Mouse (Mus musculus) thymus, postnatal 36 days (tissue): Measurements from ENCODE around the gene Tmem163.
A peak's percentile ranks its signal among the peaks of the same experiment; 100 is the strongest.

Experiments
- DNase-seq, 2 experiments: peaks; one replicate each; pipeline ENCODE4 v3.0.0; 2022; ENCODE audit warnings: mixed read lengths in 2 of 2

Tmem163 gene

DNA sequence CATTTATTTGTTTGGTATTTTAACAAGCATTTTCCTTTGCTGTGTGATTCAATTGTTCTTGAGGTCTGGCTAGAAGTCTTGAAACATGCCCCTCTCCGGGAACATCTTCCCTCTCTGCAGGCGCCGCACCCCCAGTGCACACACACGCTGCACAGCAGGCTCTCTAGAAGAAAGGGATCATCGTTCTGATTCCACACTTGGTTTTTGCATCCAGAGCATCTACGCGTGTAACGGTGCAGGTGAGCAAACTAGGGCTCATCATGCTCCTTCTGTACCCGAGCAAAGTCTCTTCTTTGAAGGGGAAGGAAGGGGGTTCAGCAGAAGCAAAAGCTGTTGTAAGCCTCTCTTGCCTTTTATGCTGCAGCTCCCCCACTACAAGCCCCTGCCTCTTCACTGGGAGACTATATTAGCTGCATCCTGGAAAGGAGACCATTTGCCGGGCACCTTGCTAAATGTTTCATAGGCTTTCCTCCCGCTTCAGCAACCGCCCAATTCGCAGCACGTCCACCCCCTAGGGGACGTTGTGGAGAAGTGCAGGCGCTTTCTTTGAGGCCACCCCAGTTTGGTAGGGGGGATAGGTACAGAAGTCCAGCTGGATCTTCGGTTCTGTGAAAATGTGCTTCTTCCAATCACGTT is at the start of gene Tmem163:
Gene Tmem163, minus strand, starts transcription at position 51 of the 636 bp plus-strand sequence.
- peak; percentile 38 to 49 for DNase-seq

GRCm38 (mm10) chr1:127729096-127729495 is 49.7 kb upstream of the Tmem163 start, which contains the start of gene Acmsd:
Gene Acmsd, plus strand, starts transcription at chr1:127729413.
- DNase-seq: no peak

DNA sequence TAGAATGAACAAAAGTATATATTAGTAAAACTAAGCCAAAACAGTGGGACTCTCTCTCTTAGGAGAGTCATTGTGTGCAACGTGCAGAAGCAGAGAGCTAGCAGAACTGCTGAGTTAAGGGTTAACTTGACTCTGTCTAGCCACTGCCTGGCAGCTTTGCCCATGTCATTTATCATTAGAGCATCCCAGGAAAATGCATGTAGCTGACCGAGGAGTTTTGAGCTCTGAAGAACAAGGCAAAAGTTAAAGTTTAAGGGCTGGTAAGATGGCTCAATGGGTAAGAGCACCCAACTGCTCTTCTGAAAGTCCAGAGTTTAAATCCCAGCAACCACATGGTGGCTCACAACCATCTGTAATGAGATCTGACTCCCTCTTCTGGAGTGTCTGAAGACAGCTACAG is 44.2 kb upstream of the Tmem163 start:
- DNase-seq: no peak

- DNase-seq: no peak
Measured at GRCm38 (mm10) chr1:127718290-127718689, 38.9 kb upstream of the Tmem163 start.

DNA sequence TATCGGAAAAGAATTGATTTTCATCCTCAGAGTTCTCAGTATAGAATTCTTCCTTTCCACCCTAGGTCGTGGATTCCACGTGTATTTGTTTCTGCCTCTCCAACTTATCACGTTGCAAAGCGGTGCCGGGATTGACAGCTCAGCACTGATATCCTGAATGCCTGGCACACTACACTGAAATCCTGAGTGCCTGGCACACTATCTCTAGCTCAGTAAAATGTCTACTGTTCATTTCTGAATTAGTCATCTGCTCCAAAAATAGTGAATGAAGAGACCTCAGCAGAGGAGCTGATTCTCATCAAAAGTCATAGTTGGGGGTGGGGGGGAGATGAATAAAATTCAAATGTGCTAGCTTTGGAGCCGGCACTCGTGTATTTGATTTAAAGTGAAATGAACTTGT is 37.1 kb upstream of the Tmem163 start:
- no peak for DNase-seq

DNA sequence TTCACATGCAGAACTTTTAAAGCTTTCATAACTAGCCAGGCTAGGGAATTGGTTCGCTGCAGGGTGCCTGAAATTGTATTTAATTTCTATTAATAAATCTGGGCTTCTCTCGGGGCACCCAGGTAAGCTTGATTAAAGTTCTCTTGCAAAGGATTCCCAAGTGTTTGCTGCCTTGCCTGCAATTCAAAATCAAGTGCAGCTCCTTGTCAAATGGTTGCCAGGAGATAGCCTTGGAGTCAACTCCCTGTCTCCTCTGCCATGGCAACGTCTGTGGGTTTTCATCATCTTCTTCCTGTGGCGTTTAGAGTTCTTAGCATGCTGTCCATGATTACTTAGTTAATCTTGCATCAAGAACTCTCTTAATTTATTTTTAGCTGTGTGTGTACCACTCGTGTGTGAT is 26.9 kb upstream of the Tmem163 start:
- no peak for DNase-seq

DNA sequence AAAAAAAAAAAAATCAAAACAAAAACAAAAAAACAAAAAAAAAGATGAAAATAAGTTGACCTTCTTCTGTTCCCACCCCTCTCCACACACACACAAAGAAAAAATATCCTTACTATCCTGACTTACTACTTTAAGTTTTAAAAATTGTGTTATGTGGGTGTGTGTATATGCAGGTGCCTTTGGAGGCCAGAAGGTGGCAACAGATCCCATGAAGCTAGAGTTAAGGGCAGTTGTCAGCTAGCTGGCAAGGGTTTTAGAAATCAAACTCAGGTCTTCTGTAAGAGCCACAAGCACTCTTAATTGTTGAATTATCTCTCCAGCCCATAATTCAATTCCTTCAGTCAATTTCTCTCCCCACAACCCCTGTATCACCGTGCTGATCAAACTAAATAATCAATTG is 22.8 kb upstream of the Tmem163 start:
- no peak for DNase-seq

DNA sequence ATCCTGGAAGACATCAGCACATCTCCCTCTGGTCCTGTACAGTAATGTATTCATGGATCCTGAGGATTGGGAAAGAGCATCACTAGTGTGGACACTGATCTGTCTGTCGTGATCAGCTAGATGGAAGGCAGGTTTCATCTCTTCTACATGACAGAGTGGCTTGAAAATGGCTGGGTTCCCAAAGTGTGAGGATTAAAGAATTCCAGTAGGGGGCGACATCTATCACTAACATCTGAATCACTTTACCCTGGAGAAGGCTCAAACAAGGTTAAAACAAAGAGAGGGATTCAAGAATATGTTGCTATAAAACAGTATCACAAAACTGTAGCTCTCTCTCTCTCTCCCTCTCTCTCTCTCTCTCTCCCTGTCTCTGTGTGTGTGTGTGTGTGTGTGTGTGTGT is 17.2 kb upstream of the Tmem163 start:
- DNase-seq: no peak

DNA sequence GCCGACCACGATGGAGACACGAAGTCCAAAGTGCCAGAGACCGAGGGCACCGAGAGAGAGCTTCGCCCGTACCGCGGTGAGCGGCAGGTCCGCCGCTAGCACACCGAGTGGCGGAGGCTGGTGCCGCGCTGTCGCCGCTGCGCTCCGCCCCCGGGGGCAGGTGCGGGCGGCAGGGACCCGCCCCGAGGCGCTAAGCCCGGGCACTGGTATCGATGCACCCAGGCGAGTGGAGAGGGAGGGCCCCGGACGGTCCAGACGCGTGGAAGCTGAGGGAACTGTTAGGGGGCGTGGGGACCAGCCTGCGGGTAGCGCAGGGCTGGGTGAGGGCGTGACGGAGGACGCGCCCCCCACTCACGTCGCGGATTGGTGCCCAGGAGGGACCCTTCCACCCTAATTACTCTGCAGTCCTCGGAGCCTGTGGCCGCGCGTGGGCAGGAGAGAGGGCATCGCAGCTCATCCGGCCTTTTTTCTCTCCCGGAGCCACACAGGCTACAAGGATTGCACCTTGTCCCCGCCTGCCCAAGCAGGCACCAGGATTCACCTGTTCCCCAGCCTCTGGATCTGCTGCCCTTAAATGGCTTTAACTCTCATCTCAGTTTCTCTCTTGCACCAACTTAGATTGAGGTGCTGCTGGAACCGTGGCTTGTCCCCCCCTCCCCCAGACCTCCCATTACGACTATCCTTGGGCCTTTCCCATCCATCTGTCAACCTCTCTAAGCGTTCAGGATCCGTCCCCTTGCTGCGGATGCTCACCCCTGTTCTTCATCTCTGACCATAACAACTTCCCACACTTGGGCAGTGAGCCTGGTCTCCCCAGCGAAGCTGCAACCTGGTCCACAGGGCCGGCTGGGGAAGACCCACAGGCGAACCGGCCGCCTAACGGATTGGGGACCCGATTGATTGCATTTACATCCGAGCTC is 1.4 kb downstream of the Tmem163 start:
- DNase-seq: peak; percentile 18 to 35

DNA sequence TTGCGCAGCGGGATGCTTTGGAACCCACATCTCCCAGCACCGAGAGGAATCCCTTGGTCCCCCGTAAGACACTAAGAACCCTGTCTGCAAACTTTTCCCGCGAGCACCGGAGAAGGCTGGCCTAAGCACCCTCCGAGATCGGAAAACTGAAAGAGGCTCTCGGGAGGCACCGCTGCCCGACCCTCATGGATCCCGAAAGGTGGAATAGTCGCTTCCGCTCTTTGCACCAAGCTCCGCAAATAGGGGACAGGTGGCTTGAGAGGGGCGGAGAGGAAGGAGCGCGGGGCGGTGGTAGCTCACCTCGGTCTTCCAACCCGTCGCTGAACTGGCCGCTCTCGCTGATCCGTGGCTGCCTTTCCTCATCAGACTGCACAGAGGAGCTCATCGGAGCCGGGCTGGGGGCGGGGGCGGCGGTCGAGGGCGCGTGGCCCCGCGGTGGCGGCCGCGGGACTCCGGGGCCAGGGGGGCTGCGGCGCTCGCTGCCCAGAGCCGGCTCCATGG is 2.2 kb downstream of the Tmem163 start:
- peak; percentile 17 to 19 for DNase-seq

DNA sequence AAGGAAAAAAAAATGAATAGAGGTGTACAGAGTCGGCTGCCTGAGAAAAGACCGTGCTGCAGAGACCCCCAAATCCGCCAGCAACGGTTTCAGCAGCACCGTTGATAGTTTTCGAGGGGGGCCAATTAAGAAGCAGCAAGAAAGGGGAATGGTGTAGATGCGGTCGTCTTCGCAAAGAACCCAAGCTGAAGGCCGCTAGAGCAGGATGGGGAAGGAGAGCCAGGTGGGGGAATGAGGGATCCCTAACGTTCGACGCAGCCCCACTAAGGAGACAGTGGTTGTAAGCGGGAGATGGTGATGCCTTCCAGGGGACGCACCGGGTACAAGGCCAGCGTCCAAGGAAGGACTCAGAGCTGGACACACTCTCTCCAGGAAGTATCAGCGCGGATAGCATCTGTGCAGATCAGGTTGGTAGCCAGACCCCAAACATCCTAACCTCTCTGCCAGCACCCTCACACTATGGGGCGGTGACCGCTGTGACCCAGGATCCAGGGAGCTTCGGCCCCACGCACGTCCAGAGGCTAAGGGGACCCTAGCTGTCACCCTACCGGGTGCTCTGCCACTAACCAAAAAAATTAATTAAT is 2.7 kb downstream of the Tmem163 start:
- DNase-seq: no peak

- DNase-seq: no peak
Measured at GRCm38 (mm10) chr1:127676116-127676515, 3.2 kb downstream of the Tmem163 start.

- DNase-seq: no peak
Measured at GRCm38 (mm10) chr1:127675253-127675652, 4.1 kb downstream of the Tmem163 start.

GRCm38 (mm10) chr1:127673221-127674050 is 5.9 kb downstream of the Tmem163 start:
- DNase-seq: no peak

DNA sequence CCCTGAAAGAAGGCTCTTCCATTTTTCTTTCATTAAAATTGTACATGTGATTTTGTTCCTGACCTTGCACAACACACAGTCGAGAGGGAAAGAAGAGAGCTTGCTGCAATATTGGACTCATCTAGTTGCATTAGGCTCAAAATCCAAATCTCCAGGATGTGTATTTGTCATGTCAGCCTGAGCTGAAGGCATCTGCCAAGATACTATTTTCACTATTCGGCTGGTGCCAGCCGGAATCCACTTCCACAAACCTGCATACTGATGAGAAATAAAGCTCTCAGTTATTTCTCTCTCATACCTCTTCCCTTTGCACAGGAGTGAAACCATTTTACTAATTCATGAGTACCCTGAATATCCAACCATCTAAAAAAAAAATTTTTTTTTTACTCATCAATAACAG is 11.2 kb downstream of the Tmem163 start:
- DNase-seq: no peak

DNA sequence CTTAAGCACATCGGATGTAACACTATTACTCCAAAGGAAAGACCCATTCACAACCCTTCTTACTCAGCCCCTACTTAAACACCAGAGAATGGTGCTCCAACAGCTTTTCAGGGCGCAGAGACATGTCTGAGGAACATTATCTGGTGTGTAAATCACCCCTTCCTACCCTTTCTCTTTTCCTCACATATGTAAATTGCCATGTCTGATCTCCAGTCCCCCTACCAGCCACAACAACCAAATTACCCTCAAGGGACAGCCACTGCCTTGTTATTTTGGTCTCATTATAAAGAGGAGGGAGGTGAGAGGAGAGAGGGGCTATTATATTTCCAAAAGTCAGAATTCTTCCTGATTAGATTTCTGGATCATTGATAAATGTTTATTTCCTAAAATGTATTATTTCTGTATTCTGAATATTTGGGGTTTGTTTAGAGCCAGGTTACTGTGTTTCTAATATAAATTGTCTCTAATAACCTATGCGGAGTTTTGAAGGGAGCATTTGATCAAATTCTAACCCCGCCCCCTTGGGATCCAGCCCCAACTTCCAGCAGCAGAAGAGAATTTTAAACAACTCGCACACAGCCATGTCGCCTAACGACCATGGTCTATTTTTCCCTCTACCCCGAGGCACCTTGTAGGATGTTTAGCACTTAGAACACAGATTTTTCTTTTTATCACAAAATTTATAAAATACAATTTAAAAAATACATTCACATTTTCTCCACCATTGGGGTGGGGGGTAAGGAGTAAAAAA is 12.1 kb downstream of the Tmem163 start:
- no peak for DNase-seq

DNA sequence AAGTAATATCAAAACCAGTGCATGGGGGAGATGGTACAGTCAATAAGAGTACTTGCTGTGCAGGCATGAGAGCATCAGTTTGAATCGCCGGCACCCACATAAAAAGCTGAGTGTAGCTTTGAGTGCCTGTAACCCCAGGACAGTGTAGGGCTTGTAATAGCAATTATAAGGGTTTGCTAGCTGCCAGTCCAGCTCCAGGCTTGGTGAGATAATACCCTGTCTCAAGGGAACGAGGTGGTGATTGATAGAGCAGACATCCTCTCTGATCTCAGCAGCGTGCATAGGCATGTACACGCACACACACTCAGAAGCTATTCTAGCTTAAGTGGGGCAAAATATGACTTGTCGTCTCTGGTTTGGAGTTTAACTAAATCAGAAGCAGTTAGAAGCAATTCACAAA is 13.1 kb downstream of the Tmem163 start:
- no peak for DNase-seq

DNA sequence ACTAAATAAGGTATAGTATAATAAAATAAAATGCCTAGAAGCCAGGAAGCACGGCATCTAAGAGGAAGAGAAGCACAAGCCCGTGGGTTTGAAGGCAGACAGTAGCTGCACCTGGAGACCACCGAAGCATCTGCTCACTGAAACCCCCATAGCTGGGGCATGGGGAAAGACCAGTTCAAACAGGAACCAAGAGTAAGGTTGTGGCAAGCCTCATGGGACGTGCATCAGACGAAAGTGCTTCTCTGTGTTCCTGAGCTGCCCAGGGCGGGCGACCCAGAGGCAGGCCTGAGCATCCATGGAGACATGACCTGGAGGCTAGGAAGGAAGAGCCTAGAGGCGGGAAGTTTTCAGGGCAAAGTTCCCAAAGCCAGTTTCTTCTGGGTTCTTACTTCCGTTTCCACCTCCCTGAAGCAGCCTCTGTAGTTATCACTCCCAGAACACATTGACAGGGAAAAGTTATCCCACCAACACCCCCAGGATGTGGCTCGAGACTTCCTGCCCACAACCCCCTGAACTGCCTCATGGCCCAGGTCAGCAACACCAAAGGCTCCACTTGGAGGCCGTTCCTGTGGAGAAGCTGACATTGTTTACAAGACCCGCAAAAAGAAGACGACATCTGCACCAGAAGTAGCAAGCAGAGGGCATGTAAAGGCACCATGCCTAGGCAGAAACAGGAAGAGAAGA is 16.8 kb downstream of the Tmem163 start:
- DNase-seq: peak; percentile 3 to 25

GRCm38 (mm10) chr1:127661118-127662012 is 18.0 kb downstream of the Tmem163 start:
- no peak for DNase-seq

DNA sequence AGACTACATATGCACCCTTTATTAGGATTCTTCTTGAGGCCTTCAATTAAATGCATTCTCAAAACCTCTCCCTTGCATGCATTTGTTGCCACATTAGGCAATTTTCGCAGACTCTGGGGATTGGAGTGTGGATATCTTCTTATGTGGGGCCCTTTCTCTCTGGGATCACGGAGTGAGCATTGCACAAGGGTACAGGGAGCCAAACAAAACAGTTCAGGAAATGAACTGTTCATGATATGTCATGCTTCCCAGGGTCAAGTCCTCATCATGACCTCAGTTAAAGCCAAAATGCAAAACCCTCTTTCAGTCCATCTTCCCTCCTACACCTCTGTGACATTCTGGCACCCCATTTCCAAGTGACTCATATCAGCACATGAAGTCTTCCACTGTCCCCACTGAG is 27.8 kb downstream of the Tmem163 start:
- no peak for DNase-seq
